ENCODE assay signal across 13 mouse cellular contexts in the genomic region with DNA sequence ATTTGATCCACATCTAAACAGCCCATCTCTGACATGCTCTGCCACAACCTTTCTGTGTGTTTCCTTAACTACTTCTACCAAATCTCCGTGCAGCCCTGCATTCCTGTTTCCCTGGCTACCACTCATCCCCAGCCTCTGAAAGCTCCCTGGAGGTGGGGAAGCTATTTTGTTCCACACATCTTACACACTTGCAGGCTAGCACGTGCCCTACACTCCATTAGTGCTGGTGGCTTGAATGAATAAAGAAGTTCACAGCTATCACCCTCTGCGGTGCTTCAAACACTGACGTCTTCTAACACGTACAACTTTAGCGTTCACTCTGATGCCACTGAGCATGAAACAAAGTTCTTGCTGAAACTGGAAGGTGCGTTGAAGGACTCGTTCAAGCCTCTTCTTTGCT.
"Had no signal": no experiment of that assay in that cellular context is flagged by ENCODE, and none has a peak within 500 bp of the region (broad histone marks: within the 10 kb centered on the region; RNA-seq: fewer than 3 reads in every experiment).

No protein-coding gene starts in this region.

- DNase-seq: gastrocnemius, postnatal 14 days; gastrocnemius, postnatal 36 days; heart, adult 2 months; heart, postnatal 14 days; heart, postnatal 36 days; kidney, adult 11 months; kidney, adult 2 months; kidney, adult 9 months; kidney, postnatal 14 days; kidney, postnatal 36 days; layer of hippocampus, adult 9-11 months; layer of hippocampus, postnatal 36 days; left cerebral cortex, postnatal 4 days had no signal
